Mouse (Mus musculus): ENCODE results near the gene P2rx7.

P2rx7 gene

GRCm38 (mm10) chr5:122643701-122644100, at the start of gene P2rx7:
Gene P2rx7 (plus strand): TSS chr5:122643911.
- peak; percentile 16 to 62 for DNase-seq (ENCODE audit: low spot score in 2 of 2)

DNA sequence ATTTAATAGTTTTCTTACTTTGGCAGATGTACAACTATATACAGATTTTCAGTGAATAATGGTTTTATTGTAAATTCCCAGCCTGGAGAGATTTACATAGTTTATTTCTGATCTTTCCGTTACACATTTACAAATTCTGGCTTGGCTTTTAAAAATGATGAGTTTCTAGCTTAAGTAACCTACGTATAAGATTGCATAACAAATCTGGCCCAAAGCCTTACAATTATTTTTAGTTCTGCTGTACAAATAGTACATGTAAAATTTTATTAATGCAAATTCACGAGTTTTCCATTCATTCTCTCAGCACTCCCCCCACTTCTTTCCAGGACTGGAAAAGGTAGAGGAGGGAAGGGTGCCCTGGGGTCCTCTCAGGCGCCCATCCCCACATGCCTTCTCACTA, 48.2 kb upstream of the P2rx7 start:
- DNase-seq (ENCODE audit: low spot score in 2 of 2): no peak

DNA sequence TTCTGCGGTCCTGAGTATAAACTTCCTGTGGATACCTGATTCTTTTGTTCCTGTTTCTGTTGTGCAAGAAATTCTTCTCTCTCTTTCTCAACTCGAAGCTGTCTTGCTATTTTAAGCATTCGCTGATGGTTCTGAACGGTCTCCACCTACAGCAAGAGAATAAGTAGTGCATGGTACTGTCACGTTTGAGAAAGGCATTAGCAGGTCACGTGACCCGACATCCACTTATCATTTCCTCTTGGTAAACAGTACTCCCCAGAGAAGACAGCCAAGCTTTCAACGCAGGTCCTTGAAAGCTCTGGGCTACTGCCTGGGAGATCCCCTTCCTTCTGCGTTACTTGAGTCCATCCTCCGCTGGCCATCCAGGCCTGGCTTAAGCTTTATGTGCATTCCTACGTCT, 41.5 kb upstream of the P2rx7 start:
- DNase-seq (ENCODE audit: low spot score in 2 of 2): no peak

DNA sequence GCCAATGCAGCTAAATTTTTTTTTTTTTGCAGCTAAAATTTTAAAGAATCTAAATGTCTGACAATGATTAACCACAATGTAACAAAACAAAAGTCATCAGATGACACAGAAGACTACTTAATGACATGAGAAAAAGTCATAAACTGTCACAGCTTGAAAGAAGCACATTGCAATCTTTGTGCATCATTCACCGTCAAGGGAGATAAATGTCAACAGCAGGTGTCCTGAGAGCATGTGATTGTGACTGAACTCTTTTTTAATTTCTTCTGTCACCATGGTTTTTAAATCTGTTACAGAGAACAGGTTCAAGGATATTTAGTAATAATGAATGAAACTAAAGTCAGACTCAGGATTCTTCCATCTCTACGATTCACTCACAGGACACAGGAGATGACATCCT, 38.8 kb upstream of the P2rx7 start:
- no peak for DNase-seq (ENCODE audit: low spot score in 2 of 2)

DNA sequence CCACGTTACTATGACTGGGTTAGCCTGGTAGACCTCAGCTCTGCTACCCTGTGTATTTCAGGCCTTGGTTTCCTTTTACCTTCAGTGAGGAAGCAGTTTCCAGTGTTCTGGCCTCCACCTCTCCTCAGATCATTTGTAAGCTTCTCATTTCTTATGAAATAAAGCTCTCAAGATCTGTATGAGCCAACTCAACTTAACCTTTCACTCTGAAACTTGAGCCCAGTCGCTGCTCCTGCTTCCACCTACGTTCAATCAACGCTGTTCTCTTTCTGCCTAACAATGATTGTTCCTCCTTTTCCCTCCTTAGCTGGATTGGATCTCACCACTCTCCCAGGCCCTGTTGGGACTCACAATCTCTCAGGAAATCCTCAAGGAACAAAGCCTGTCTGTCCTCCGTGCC, 32.1 kb upstream of the P2rx7 start:
- no peak for DNase-seq (ENCODE audit: low spot score in 2 of 2)

DNA sequence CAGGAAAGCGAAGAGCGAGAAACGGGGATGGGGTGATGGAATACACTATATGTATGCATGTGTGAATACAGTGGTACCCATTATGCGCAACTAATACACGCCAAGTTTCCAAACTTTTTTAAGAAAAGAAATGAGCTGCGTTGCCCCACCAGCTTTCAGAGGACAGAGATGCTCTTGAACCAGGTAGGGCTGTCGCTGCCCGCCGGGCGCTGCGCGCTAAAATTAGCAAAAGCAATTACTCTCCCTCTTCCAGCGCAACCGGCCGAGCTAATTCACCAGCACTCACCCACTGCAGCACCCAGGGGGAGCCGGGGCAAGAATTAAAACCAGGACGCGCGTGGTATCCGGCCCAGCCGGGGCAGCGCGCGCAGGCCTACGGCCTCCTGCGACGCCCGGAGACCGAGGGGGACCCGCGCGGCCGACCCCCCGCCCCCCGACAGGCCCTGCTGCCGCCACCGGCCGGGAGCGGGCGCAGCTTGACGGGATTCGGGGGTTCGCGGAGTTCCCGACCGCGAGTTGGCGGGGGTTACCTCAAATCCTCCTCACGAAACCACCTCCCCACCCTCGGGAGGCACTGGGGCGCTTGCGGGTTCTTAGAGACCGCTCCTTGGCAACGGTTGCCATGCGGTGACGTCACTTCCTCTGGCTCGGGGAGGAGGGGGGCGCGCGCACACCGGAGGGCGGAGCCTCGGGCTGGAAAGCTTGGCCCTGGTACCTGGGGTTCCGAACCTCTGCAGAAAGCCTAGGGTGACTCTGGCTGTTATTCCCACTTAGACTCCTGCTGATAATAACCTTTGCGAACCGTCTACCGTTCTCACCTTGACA, 29.6 kb upstream of the P2rx7 start, which contains the start of gene Ift81:
Gene Ift81, minus strand, starts transcription at position 611 of the 825 bp plus-strand sequence.
- peak; percentile 86 to 94 for DNase-seq (ENCODE audit: low spot score in 2 of 2)

- DNase-seq (ENCODE audit: low spot score in 2 of 2): no peak
Measured at GRCm38 (mm10) chr5:122617718-122618117, 26.0 kb upstream of the P2rx7 start.

- DNase-seq (ENCODE audit: low spot score in 2 of 2): no peak
Measured at GRCm38 (mm10) chr5:122619686-122620296, 23.9 kb upstream of the P2rx7 start.

DNA sequence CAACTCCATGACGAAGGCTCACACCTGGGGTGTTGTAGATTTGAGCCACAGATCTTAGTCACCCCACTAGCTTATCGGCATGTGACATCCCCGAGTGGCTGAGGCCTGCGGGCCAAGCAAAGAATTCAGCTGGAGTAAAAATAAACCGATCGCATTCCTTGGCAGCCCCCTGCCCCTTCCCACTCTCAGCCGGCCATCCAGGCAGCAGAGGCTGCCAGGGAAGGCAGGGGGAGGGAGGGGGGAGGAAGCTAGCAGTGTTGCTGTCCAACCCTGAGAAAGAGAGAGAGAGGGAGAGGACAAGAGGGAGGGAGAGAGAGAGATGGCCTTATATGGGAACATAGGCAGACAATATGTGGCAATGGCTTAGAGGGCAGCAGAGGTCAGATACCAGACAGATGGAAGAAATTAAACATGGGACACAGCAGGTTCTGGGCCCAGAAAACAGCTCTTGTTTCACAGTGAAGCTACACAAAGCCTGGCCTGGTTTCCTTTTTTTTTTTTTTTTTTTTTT, 22.3 kb upstream of the P2rx7 start:
- peak in 1 of 2 experiments; percentile 42 for DNase-seq (ENCODE audit: low spot score in 2 of 2)

GRCm38 (mm10) chr5:122622526-122622925, 21.2 kb upstream of the P2rx7 start:
- no peak for DNase-seq (ENCODE audit: low spot score in 2 of 2)

DNA sequence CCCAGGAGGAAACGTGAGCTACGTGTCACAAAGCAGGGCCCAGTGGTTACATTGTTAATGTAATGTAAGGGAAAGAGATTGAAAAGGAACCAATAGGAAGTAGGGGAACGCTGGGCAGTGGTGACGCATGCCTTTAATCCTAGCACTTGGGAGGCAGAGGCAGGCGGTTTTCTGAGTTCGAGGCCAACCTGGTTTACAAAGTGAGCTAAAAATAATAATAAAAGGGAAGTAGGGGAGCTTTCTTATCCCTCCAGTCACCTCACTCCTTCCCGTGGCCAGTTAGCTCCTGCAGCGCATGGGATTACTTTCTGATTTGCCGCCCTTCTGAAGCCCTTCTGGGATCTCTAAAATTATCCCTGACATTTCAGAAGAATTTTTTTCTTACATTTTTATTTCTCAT, 19.9 kb upstream of the P2rx7 start:
- DNase-seq (ENCODE audit: low spot score in 2 of 2): no peak

GRCm38 (mm10) chr5:122624952-122625479, 18.7 kb upstream of the P2rx7 start:
- no peak for DNase-seq (ENCODE audit: low spot score in 2 of 2)

- DNase-seq (ENCODE audit: low spot score in 2 of 2): no peak
Measured at GRCm38 (mm10) chr5:122625565-122626252, 18.0 kb upstream of the P2rx7 start.

DNA sequence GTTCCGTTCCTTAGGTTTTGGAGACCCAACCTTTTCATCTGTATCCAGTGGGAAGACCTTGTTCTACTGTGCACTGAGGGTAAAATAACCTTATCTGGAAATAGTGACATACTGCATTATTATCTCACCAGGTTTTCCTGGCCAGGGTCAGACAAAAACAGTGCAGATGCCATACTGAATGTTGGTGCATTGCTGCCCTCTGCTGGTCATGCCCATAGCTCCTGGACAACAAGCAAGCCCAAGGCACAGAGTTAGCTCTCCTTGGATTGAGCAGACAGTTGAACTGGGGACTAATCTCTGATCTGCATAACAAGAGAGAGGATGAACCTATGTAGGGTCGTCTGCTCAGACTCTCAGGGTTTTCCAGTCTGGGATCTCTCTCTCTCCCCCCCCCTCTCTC, 16.5 kb upstream of the P2rx7 start:
- DNase-seq (ENCODE audit: low spot score in 2 of 2): peak; percentile 70 to 76

GRCm38 (mm10) chr5:122635228-122635627, 8.5 kb upstream of the P2rx7 start:
- no peak for DNase-seq (ENCODE audit: low spot score in 2 of 2)

DNA sequence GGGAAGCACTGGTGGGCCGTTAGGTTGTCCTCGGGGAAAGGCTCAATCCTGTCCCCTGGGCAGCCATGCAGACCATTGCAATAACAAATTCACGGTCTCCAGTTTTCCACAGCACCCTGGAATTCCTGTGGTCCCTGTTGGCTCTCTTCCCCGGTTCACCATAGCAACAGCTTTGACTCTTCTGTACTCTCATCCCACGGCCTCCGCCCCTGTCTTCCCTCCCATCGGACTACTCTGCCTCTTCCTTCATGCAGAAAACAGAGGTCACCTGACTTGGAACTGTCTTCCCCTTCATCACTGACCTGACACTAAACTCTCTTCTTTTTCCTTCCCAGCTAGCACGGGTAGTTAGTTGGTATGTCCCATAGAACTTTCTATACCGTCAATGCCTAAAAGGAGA, 7.4 kb upstream of the P2rx7 start:
- DNase-seq (ENCODE audit: low spot score in 2 of 2): no peak

DNA sequence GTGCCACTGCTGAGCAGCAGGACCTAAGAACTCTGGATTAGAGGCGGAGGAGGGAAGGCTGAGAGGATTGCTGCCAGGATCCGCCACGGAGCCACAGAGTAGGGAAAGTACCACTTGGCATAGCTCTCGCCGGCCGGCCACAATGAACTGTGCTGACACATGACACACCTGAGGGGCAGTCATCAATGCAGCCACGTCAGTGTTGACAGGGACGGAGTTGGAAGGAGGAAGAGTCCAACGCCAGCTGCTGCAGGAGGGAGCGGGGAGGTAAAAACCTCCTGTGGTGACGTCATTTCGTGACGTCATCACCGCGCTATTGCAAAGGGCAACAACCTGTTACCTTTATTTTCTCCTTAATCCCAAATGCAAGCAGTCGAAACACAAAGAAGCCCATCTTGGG, 6.8 kb upstream of the P2rx7 start:
- no peak for DNase-seq (ENCODE audit: low spot score in 2 of 2)

DNA sequence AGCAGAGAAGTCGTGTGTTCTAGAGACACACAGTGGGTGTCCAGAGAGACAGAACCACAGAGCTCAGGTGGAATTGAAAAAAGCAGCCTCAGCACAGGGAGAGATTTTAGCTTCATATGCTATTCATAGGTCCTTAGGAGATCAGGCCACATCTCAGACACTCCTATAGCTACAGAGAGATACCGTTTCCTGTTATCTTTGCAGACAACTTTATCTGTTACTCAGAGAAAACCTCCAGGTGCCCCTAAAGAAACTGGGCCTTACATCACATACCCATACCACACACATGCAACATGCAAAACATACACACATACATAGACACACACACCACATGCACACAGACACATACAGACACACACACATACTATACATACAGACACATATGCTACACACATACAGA, 5.4 kb upstream of the P2rx7 start:
- no peak for DNase-seq (ENCODE audit: low spot score in 2 of 2)

GRCm38 (mm10) chr5:122639517-122639916, 4.2 kb upstream of the P2rx7 start:
- no peak for DNase-seq (ENCODE audit: low spot score in 2 of 2)

- no peak for DNase-seq (ENCODE audit: low spot score in 2 of 2)
Measured at GRCm38 (mm10) chr5:122639986-122640385, 3.7 kb upstream of the P2rx7 start.

DNA sequence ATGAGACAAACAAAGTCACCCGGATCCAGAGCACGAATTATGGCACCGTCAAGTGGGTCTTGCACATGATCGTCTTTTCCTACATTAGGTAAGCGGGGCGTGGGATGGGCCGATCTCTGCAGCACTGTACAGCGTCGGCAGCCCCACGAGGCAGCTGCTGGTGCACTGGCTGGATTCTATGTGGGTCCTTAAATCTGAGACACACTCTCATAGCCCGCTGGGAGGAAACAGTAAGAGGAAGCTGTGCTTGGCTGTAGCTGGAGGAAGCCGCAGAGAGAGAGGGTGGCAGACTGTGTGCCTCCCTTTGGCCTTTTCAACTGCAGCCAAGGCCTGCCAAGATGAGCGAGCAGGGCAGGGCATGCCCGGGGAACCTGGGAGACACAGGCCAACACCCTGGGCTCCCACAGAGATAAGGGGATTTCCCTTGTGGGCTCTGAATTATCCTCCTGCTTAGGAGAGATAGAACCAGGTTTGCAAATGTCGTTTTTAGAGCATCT, 448 bp downstream of the P2rx7 start:
- no peak for DNase-seq (ENCODE audit: low spot score in 2 of 2)

GRCm38 (mm10) chr5:122645290-122645689, 1.6 kb downstream of the P2rx7 start:
- no peak for DNase-seq (ENCODE audit: low spot score in 2 of 2)

All from urinary bladder, adult 18-20 months (tissue).